Mouse (Mus musculus): ENCODE measurements around the gene Gm9736.
A peak's percentile ranks its signal among the peaks of the same experiment; 100 is the strongest.
"Not testable (repeated sequence)": the region's sequence is repeated elsewhere in the genome, so short reads cannot be mapped to it uniquely, and the experiment has no call there.

Gm9736 gene

GRCm38 (mm10) chr10:77751254-77751653, at the start of gene Gm9736:
Gene Gm9736 (minus strand): TSS chr10:77751354.
- not testable (repeated sequence) for DNase-seq

- no peak for DNase-seq
Measured at GRCm38 (mm10) chr10:77798921-77799508, 47.9 kb upstream of the Gm9736 start, which contains the start of gene Gm19668. Gene Gm19668 (minus strand): TSS chr10:77799133.

- peak in 1 of 2 experiments; percentile 10 for DNase-seq
Measured at GRCm38 (mm10) chr10:77798164-77798920, 47.2 kb upstream of the Gm9736 start.

- no peak for DNase-seq
Measured at GRCm38 (mm10) chr10:77797677-77798076, 46.5 kb upstream of the Gm9736 start.

- DNase-seq = no peak
Measured at GRCm38 (mm10) chr10:77794976-77795375, 43.8 kb upstream of the Gm9736 start, which contains the start of gene Gm9639. Gene Gm9639 (minus strand): TSS chr10:77795076.

- no peak for DNase-seq
Measured at GRCm38 (mm10) chr10:77788621-77789020, 37.5 kb upstream of the Gm9736 start.

- not testable (repeated sequence) for DNase-seq
Measured at GRCm38 (mm10) chr10:77787876-77788275, 36.7 kb upstream of the Gm9736 start, which contains the start of gene Gm7137. Gene Gm7137 (minus strand): TSS chr10:77788200.

GRCm38 (mm10) chr10:77783396-77783795, 32.2 kb upstream of the Gm9736 start:
- not testable (repeated sequence) for DNase-seq

GRCm38 (mm10) chr10:77782442-77782841, 31.3 kb upstream of the Gm9736 start, which contains the start of gene Gm3250:
Gene Gm3250 (minus strand): TSS chr10:77782542.
- DNase-seq = not testable (repeated sequence)

- not testable (repeated sequence) for DNase-seq
Measured at GRCm38 (mm10) chr10:77776844-77777243, 25.7 kb upstream of the Gm9736 start, which contains the start of gene Gm7138. Gene Gm7138 (minus strand): TSS chr10:77776944.

GRCm38 (mm10) chr10:77772142-77772541, 21.0 kb upstream of the Gm9736 start:
- not testable (repeated sequence) for DNase-seq

GRCm38 (mm10) chr10:77771225-77771624, 20.1 kb upstream of the Gm9736 start, which contains the start of gene Gm3238:
Gene Gm3238 (minus strand): TSS chr10:77771325.
- not testable (repeated sequence) for DNase-seq

GRCm38 (mm10) chr10:77769727-77770126, 18.6 kb upstream of the Gm9736 start:
- no peak for DNase-seq

GRCm38 (mm10) chr10:77759582-77759981, 8.4 kb upstream of the Gm9736 start, which contains the start of gene Gm3233:
Gene Gm3233 (minus strand): TSS chr10:77759682.
- not testable (repeated sequence) for DNase-seq

- DNase-seq = no peak
Measured at GRCm38 (mm10) chr10:77753448-77753847, 2.3 kb upstream of the Gm9736 start.

GRCm38 (mm10) chr10:77752312-77752711, 1.2 kb upstream of the Gm9736 start:
- DNase-seq = not testable (repeated sequence)

- peak; percentile 13 to 15 for DNase-seq
Measured at GRCm38 (mm10) chr10:77750686-77751085, 468 bp downstream of the Gm9736 start.

GRCm38 (mm10) chr10:77741924-77742688, 9.0 kb downstream of the Gm9736 start, which contains the start of gene Gm18596:
Gene Gm18596 (minus strand): TSS chr10:77742638.
- peak in 1 of 2 experiments; percentile 9 for DNase-seq

- no peak for DNase-seq
Measured at GRCm38 (mm10) chr10:77738929-77739328, 12.2 kb downstream of the Gm9736 start.

- DNase-seq = no peak
Measured at GRCm38 (mm10) chr10:77735928-77736327, 15.2 kb downstream of the Gm9736 start.

- DNase-seq = no peak
Measured at GRCm38 (mm10) chr10:77729241-77729640, 21.9 kb downstream of the Gm9736 start.

- DNase-seq = no peak
Measured at GRCm38 (mm10) chr10:77728280-77728679, 22.9 kb downstream of the Gm9736 start.

GRCm38 (mm10) chr10:77726186-77726585, 25.0 kb downstream of the Gm9736 start, which contains the start of gene Gm10100:
Gene Gm10100 (plus strand): TSS chr10:77726486.
- DNase-seq = peak in 1 of 2 experiments; percentile 11
